ENCODE assay signal across 19 mouse cellular contexts in the genomic region with DNA sequence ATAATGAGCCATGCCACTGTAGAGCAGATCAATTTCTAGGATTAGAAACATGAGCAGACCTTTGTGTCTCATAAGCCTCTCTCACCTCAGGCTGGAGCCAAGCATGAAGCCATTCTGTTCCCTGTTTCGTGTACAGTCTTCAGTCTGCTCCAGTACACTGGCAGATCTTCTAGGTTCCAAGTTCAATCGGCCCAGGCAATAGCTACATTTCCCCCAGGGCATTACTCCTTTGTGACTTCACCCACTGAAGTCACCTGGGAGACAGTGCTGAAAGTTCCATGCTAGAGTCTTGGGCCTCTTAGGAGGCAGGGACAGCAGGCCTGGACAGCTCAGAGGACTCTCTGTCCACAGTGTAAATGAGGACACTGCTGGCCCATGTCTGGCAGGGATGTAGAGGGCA. TPM values are rescaled to one million over a fixed set of nuclear protein-coding genes. Genes with fewer than 3 reads are reported as not detected.
"Had no signal": no experiment of that assay in that cellular context is flagged by ENCODE, and none has a peak within 500 bp of the region (broad histone marks: within the 10 kb centered on the region; RNA-seq: fewer than 3 reads in every experiment).

A gene (plus strand): TSS at position 301 of the 400 bp plus-strand sequence.

- DNase-seq: liver, postnatal 0 days; lung, adult 2 months; lung, postnatal 14 days; lung, postnatal 36 days; right cerebral cortex, postnatal 14 days; thymus, adult 2 months; thymus, postnatal 25 days; thymus, postnatal 4 days had no signal

- H3K9ac ChIP-seq: liver, embryonic 15.5 days; liver, postnatal 0 days; lung, embryonic 15.5 days; midbrain, embryonic 12.5 days; midbrain, embryonic 15.5 days; neural tube, embryonic 12.5 days; stomach, embryonic 15.5 days had no signal

- H3K9me3 ChIP-seq: liver, embryonic 15.5 days; lung, embryonic 15.5 days; megakaryocyte, embryonic 14.5 days; midbrain, embryonic 12.5 days; midbrain, embryonic 15.5 days; neural tube, embryonic 12.5 days; stomach, embryonic 15.5 days had no signal

- H3K27me3 ChIP-seq: liver, embryonic 15.5 days; lung, embryonic 15.5 days; midbrain, embryonic 12.5 days; midbrain, embryonic 15.5 days; neural tube, embryonic 12.5 days; stomach, embryonic 15.5 days had no signal

- ATAC-seq: liver, postnatal 0 days; lung, postnatal 0 days; midbrain, embryonic 15.5 days had no signal

- H3K4me2 ChIP-seq: liver, embryonic 15.5 days; lung, embryonic 15.5 days; midbrain, embryonic 12.5 days; midbrain, embryonic 15.5 days; neural tube, embryonic 12.5 days; stomach, embryonic 15.5 days had no signal

- H3K36me3 ChIP-seq: liver, embryonic 15.5 days; lung, embryonic 15.5 days had no signal

- H3K4me3 ChIP-seq: liver, embryonic 15.5 days; lung, embryonic 15.5 days; megakaryocyte, embryonic 14.5 days; midbrain, embryonic 12.5 days; midbrain, embryonic 15.5 days; neural tube, embryonic 12.5 days; stomach, embryonic 15.5 days had no signal

- H3K27ac ChIP-seq: liver, embryonic 15.5 days; lung, embryonic 15.5 days; macrophage; midbrain, embryonic 12.5 days; midbrain, embryonic 15.5 days; neural tube, embryonic 12.5 days; stomach, postnatal 0 days had no signal

RNA-seq across cellular contexts. Expression of the gene that starts here (rescaled TPM):
- polyA plus RNA-seq: liver, embryonic 15.5 days; lung, postnatal 0 days; macrophage; midbrain, embryonic 15.5 days; spleen, adult 2 months; stomach, embryonic 15.5 days had no signal
